Mouse (Mus musculus): ENCODE results near the gene Csgalnact2. TPM values are rescaled to one million over a fixed set of nuclear protein-coding genes. Genes with fewer than 3 reads are reported as not detected.

The Csgalnact2 gene
- polyA plus RNA-seq, 1 experiment from 2014 or later = 11.1 TPM

GRCm38 (mm10) chr6:118127827-118128487, 11.0 kb downstream of the Csgalnact2 start:
- no peak overlapping the region for H3K4me3 ChIP-seq
- 88% methylated on average over 6 of the region's 6 CpGs for WGBS

GRCm38 (mm10) chr6:118127198-118127597, 11.7 kb downstream of the Csgalnact2 start:
- H3K9me3 ChIP-seq = no peaks in the 10 kb centered on the region
- peaks cover 18% of the 10 kb centered on the region; the same call in 1 of the 2 replicates for H3K36me3 ChIP-seq
- H3K4me2 ChIP-seq (replicated peaks) = no peak overlapping the region
- H3K4me3 ChIP-seq = no peak overlapping the region
- no peak overlapping the region for H3K27ac ChIP-seq (replicated peaks)
- 87% methylated on average over 7 of the region's 7 CpGs for WGBS
- no peak overlapping the region for H3K9ac ChIP-seq (replicated peaks)
- H3K4me1 ChIP-seq = no peaks in the 10 kb centered on the region
- no peaks in the 10 kb centered on the region for H3K27me3 ChIP-seq
- no peak for ATAC-seq (replicated peaks)

More at GRCm38 (mm10) chr6:118127827-118128487, 11.0 kb downstream of the Csgalnact2 start:
- ATAC-seq (replicated peaks) = no peak
- Histone ChIP-seq H3K9me3 (no peaks in the 10 kb centered on the region), H3K36me3 (peaks cover 11% of the 10 kb centered on the region; the same call in 1 of the 2 replicates), H3K27me3 (no peaks in the 10 kb centered on the region), H3K4me1 (no peaks in the 10 kb centered on the region), H3K9ac (replicated peaks) (no peak overlapping the region), H3K27ac (replicated peaks) (no peak overlapping the region), H3K4me2 (replicated peaks) (no peak overlapping the region)

GRCm38 (mm10) chr6:118126577-118126976, 12.4 kb downstream of the Csgalnact2 start:
- no peak overlapping the region for H3K4me2 ChIP-seq (replicated peaks)
- no peak overlapping the region for H3K4me3 ChIP-seq
- H3K4me1 ChIP-seq = no peaks in the 10 kb centered on the region
- no peak overlapping the region for H3K27ac ChIP-seq (replicated peaks)
- no peaks in the 10 kb centered on the region for H3K27me3 ChIP-seq
- H3K9me3 ChIP-seq = no peaks in the 10 kb centered on the region
- H3K36me3 ChIP-seq = peaks cover 18% of the 10 kb centered on the region; the same call in 1 of the 2 replicates
- no peak for ATAC-seq (replicated peaks)
- no peak overlapping the region for H3K9ac ChIP-seq (replicated peaks)

GRCm38 (mm10) chr6:118122767-118123166, 16.2 kb downstream of the Csgalnact2 start:
- Histone ChIP-seq H3K27me3 (no peaks in the 10 kb centered on the region), H3K36me3 (peaks cover 18% of the 10 kb centered on the region; the same call in 1 of the 2 replicates), H3K4me3 (no peak overlapping the region), H3K9me3 (no peaks in the 10 kb centered on the region), H3K4me2 (replicated peaks) (no peak overlapping the region), H3K9ac (replicated peaks) (no peak overlapping the region), H3K4me1 (no peaks in the 10 kb centered on the region), H3K27ac (replicated peaks) (no peak overlapping the region)
- ATAC-seq (replicated peaks) = no peak
- WGBS = 91% methylated on average over 1 of the region's 1 CpGs

- no peak overlapping the region for H3K9ac ChIP-seq (replicated peaks)
- 69% methylated on average over 1 of the region's 1 CpGs for WGBS
- no peak for ATAC-seq (replicated peaks)
Measured at GRCm38 (mm10) chr6:118111810-118112209, 27.1 kb downstream of the Csgalnact2 start.

GRCm38 (mm10) chr6:118099311-118099802, 39.6 kb downstream of the Csgalnact2 start:
- no peak overlapping the region for H3K4me3 ChIP-seq
- H3K36me3 ChIP-seq = no peaks in the 10 kb centered on the region
- no peaks in the 10 kb centered on the region for H3K9me3 ChIP-seq
- WGBS = 45% methylated on average over 2 of the region's 2 CpGs
- no peak overlapping the region for H3K4me2 ChIP-seq (replicated peaks)
- H3K4me1 ChIP-seq = no peaks in the 10 kb centered on the region
- no peak for ATAC-seq (replicated peaks)
- H3K27ac ChIP-seq (replicated peaks) = no peak overlapping the region
- H3K9ac ChIP-seq (replicated peaks) = no peak overlapping the region
- H3K27me3 ChIP-seq = no peaks in the 10 kb centered on the region

More at GRCm38 (mm10) chr6:118111810-118112209, 27.1 kb downstream of the Csgalnact2 start:
- no peak overlapping the region for H3K27ac ChIP-seq (replicated peaks)
- H3K4me2 ChIP-seq (replicated peaks) = no peak overlapping the region
- H3K9me3 ChIP-seq = no peaks in the 10 kb centered on the region
- H3K27me3 ChIP-seq = no peaks in the 10 kb centered on the region
- H3K36me3 ChIP-seq = no peaks in the 10 kb centered on the region
- no peak overlapping the region for H3K4me3 ChIP-seq
- no peaks in the 10 kb centered on the region for H3K4me1 ChIP-seq

- ATAC-seq (replicated peaks) = no peak
- Histone ChIP-seq H3K36me3 (no peaks in the 10 kb centered on the region), H3K27me3 (no peaks in the 10 kb centered on the region), H3K4me1 (no peaks in the 10 kb centered on the region), H3K9me3 (no peaks in the 10 kb centered on the region), H3K9ac (replicated peaks) (no peak overlapping the region), H3K27ac (replicated peaks) (no peak overlapping the region), H3K4me3 (no peak overlapping the region), H3K4me2 (replicated peaks) (no peak overlapping the region)
- 89% methylated on average over 8 of the region's 8 CpGs for WGBS
Measured at GRCm38 (mm10) chr6:118097765-118098365, 41.1 kb downstream of the Csgalnact2 start.

- Histone ChIP-seq H3K4me1 (no peaks in the 10 kb centered on the region), H3K9ac (replicated peaks) (no peak overlapping the region), H3K9me3 (no peaks in the 10 kb centered on the region), H3K27ac (replicated peaks) (no peak overlapping the region), H3K4me2 (replicated peaks) (no peak overlapping the region), H3K27me3 (no peaks in the 10 kb centered on the region), H3K36me3 (no peaks in the 10 kb centered on the region), H3K4me3 (no peak overlapping the region)
- no peak for ATAC-seq (replicated peaks)
- 82% methylated on average over 9 of the region's 9 CpGs for WGBS
Measured at GRCm38 (mm10) chr6:118090827-118091226, 48.1 kb downstream of the Csgalnact2 start.

- H3K9me3 ChIP-seq = no peaks in the 10 kb centered on the region
- WGBS = 69% methylated on average over 17 of the region's 17 CpGs
- H3K4me1 ChIP-seq = no peaks in the 10 kb centered on the region
- H3K4me3 ChIP-seq = no peak overlapping the region
- H3K27ac ChIP-seq (replicated peaks) = no peak overlapping the region
- H3K4me2 ChIP-seq (replicated peaks) = no peak overlapping the region
- ATAC-seq (replicated peaks) = no peak
- H3K27me3 ChIP-seq = no peaks in the 10 kb centered on the region
- H3K9ac ChIP-seq (replicated peaks) = no peak overlapping the region
- H3K36me3 ChIP-seq = no peaks in the 10 kb centered on the region
Measured at GRCm38 (mm10) chr6:118088750-118089440, 50.0 kb downstream of the Csgalnact2 start.

- H3K4me2 ChIP-seq (replicated peaks) = no peak overlapping the region
- no peak overlapping the region for H3K4me3 ChIP-seq
- H3K4me1 ChIP-seq = no peaks in the 10 kb centered on the region
- H3K27ac ChIP-seq (replicated peaks) = no peak overlapping the region
- no peak overlapping the region for H3K9ac ChIP-seq (replicated peaks)
- no peaks in the 10 kb centered on the region for H3K9me3 ChIP-seq
- no peaks in the 10 kb centered on the region for H3K27me3 ChIP-seq
- ATAC-seq (replicated peaks) = no peak
- 58% methylated on average over 8 of the region's 8 CpGs for WGBS
- H3K36me3 ChIP-seq = no peaks in the 10 kb centered on the region
Measured at GRCm38 (mm10) chr6:118087955-118088354, 51.0 kb downstream of the Csgalnact2 start.

GRCm38 (mm10) chr6:118084596-118084995, 54.3 kb downstream of the Csgalnact2 start:
- 87% methylated on average over 8 of the region's 8 CpGs for WGBS
- H3K9me3 ChIP-seq = no peaks in the 10 kb centered on the region
- no peak overlapping the region for H3K4me3 ChIP-seq
- no peaks in the 10 kb centered on the region for H3K4me1 ChIP-seq
- no peak overlapping the region for H3K27ac ChIP-seq (replicated peaks)
- no peaks in the 10 kb centered on the region for H3K27me3 ChIP-seq
- H3K9ac ChIP-seq (replicated peaks) = no peak overlapping the region
- no peak for ATAC-seq (replicated peaks)
- H3K36me3 ChIP-seq = no peaks in the 10 kb centered on the region
- H3K4me2 ChIP-seq (replicated peaks) = no peak overlapping the region

GRCm38 (mm10) chr6:118083608-118084007, 55.3 kb downstream of the Csgalnact2 start:
- H3K9ac ChIP-seq (replicated peaks) = no peak overlapping the region
- no peaks in the 10 kb centered on the region for H3K9me3 ChIP-seq
- H3K36me3 ChIP-seq = no peaks in the 10 kb centered on the region
- no peak overlapping the region for H3K27ac ChIP-seq (replicated peaks)
- H3K27me3 ChIP-seq = no peaks in the 10 kb centered on the region
- no peaks in the 10 kb centered on the region for H3K4me1 ChIP-seq
- no peak overlapping the region for H3K4me3 ChIP-seq
- no peak overlapping the region for H3K4me2 ChIP-seq (replicated peaks)
- 81% methylated on average over 6 of the region's 6 CpGs for WGBS
- no peak for ATAC-seq (replicated peaks)

Measured in forebrain, embryonic 15.5 days (tissue).